Mouse (Mus musculus) kidney, adult 18-20 months (tissue): ENCODE measurements at regions not wholly inside any gene's neighbourhood (a gene's known extent, or its start where the extent isn't known, plus 50 kb on each side); places are given as distances from the start of the nearest gene placed in this dataset.

Source experiments
- DNase-seq: peaks from one replicate; pipeline ENCODE4 v3.0.0; 2021

DNA sequence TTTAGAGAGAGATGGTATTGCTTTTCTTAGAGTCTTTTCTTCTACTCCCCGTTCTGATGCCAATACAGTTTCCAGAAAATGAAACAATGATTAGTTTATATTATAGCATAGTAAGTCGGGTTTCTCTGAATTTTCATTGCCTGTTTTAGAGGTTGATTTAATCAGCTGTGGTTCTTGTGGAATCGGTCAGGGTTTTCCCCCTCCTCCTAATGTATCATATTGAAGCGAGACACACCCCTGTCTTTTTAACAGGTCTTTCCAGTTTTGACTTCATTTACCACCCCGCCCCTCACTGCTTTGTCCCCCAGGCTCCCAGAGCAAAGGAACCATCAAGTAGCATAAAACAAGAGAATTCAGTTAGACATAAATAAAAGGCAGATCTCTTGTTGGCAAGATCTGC, 315.1 kb upstream of the Adgrl2 start:
- no peak for DNase-seq

GRCm38 (mm10) chr3:149305011-149305413, 314.7 kb upstream of the Adgrl2 start:
- no peak for DNase-seq

GRCm38 (mm10) chr3:149303418-149303817, 313.1 kb upstream of the Adgrl2 start:
- no peak for DNase-seq

GRCm38 (mm10) chr3:149300002-149300401, 309.6 kb upstream of the Adgrl2 start:
- DNase-seq = no peak

DNA sequence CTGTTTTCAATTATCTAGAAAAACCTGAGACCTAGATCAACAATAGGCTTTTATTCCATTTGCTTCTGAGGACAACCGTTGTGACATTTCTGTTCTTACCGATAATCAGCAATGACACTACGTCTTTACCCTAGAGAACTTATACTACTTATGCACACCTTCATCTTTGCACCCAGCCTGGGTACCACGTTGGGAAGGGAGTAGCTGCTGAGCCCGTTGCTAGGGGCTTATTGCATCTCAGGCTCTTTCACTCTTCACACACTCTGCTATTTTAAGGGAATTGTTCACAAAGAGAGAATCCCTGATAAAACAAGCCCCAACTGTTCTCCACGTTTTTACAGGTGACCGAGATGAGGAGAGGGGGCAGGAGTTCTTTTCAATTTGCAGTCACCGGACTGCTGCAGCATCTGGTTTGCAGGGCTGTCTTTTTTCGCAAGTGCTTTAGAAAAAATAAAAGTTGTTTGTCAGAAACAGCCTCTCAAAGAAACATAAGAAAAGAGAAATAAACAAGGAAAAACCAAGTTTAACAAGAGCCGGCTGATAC, 306.1 kb upstream of the Adgrl2 start:
- DNase-seq = no peak

DNA sequence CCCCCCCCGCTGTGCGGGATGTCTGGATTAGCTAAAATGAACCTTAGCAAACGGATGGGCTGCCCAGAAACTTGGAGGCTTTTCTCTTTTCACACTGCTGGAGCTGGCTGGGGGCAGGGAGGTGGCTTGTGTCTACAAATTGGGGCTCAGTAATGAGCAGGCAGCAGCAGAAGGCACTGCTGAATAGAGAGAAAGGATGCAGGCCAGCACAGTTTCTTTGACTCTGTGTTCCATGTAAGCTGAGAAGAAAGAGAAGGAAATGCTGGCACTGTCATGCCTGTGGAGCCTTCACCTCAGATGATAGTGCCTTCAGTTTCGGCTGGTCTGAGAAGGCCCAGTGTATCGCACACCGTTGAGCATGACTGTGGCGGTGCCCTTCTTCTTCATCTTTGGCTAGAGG, 305.6 kb upstream of the Adgrl2 start:
- DNase-seq = no peak

GRCm38 (mm10) chr3:149295257-149295831, 305.0 kb upstream of the Adgrl2 start:
- DNase-seq = no peak

- DNase-seq = no peak
Observed at GRCm38 (mm10) chr3:149294445-149294844, 304.1 kb upstream of the Adgrl2 start.

GRCm38 (mm10) chr3:149292459-149292858, 302.1 kb upstream of the Adgrl2 start:
- no peak for DNase-seq

GRCm38 (mm10) chr3:149291473-149291872, 301.1 kb upstream of the Adgrl2 start:
- no peak for DNase-seq

DNA sequence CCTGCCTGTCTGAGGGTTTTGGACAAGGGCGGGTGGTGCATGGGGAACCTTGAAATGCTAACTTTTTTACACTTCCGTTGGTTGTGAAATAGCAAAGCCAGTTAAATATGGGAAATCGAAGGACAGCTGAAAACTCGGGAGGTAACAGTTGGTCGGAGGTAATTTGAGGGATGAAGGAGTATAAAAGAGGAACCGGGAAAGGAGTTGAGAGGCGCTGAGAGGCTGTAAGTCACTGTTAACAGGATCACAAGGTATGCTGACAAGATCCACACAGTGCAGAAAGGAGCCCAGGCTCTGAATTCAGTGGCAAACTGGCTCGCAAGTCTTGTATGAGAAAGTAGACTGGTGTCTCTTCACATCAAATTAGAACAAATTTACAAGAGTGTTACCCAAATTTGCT, 299.9 kb upstream of the Adgrl2 start:
- DNase-seq = no peak

DNA sequence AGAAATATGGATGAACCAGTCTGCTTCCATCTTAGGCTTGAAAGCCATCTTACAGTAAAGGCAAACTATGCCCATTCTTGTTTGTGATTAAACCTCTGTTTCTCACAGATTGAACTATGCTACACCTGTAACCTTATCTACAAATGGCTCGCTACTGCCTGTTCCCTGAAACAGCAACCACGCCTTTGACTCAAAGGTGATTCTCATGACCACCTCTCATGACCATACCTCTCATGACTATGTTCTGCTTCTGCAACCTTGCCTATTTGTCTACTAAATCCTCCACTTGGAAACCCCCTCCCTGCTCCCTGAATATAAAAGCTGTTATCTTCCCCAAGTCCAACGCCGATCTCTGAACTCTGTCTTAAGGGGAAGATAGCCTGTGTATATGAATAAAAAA, 296.7 kb upstream of the Adgrl2 start:
- DNase-seq = no peak

- no peak for DNase-seq
Observed at GRCm38 (mm10) chr3:149284976-149285375, 294.6 kb upstream of the Adgrl2 start.

DNA sequence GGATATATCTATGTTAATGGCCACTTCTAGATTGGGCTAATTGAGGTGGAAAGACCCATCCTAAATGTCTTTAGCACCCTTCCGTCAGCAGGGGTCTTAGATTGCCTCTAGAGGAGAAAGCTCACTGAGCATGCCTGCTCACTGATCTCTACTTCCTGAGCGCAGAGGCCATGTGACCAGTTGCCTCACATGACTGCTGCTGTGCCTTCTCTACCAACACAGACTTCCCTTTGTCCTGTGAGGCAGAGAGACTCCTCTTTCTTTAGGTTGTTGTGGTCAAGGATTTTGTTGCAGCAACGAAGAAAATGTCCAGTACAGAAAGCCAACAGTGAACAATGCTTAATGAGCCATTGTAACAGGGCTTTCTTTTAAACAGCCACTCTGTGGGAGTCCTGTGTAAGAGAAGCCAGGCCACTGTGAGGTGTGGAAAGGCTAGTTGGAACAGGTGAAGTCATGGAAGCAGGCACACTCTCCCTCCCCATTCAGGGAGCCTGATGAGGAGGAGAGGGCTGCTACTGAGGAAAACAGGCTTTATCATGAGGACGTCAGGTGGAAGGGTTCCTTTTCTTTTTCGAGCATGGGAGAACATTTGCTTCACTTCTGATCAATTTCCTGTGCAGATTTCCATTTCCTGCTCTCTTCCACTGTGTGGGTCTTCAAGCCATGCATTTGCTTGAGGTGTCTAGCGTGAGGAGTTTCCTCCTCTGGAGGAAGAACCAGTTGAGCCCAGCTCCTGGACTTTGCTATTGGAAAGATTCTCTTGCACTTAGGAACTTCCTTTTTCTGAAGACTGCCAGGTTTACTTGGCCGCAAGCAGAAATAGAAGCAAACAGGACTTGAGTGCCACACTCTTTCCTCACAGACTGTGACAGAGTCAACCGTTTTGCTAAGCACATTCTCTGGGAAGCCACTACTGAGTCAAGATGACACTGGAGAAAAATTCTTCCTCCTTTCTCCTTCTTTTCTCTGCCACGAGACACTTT, 290.7 kb upstream of the Adgrl2 start:
- no peak for DNase-seq

DNA sequence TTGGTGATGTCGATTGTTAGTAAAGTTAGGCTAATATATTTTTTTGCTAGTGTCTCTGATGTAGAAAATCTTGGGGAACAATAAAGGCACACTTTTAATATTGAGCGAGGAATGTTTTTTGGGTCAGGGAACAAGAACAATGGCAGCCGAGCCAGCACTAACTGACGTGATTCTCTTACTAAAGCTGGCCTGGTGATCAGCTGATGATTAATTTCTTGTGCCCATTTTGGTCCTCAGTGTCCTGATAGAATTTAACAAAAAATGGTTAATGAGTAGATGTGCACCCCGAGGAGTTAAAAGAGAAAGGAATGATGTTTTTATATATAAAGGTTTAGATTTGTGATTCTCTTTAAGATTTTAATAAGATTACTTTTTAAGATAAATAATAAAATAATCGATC, 289.0 kb upstream of the Adgrl2 start:
- no peak for DNase-seq

GRCm38 (mm10) chr3:149277812-149278211, 287.5 kb upstream of the Adgrl2 start:
- no peak for DNase-seq

GRCm38 (mm10) chr3:149275478-149276132, 285.2 kb upstream of the Adgrl2 start:
- DNase-seq = no peak

DNA sequence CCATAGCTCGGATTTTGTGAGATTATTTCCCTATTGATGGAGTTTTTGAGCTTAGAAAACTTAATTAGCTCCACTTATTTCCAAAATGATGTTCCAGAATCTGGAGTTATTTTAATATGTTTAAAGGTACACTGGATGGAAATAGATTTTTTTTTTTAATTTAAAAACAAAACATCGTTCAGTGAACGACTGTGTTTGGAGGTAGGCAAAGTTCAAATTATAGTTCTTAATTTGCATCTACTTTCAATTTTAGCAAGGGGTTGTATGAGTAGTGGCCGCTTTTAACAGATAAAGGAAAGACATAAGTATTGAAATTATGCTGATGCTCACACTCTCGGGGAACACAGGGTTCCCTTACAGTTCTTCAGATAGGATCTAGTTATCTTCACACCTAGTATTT, 284.6 kb upstream of the Adgrl2 start:
- DNase-seq = no peak

GRCm38 (mm10) chr3:149273993-149274692, 283.8 kb upstream of the Adgrl2 start:
- DNase-seq = no peak

GRCm38 (mm10) chr3:149270459-149270858, 280.1 kb upstream of the Adgrl2 start:
- DNase-seq = no peak

DNA sequence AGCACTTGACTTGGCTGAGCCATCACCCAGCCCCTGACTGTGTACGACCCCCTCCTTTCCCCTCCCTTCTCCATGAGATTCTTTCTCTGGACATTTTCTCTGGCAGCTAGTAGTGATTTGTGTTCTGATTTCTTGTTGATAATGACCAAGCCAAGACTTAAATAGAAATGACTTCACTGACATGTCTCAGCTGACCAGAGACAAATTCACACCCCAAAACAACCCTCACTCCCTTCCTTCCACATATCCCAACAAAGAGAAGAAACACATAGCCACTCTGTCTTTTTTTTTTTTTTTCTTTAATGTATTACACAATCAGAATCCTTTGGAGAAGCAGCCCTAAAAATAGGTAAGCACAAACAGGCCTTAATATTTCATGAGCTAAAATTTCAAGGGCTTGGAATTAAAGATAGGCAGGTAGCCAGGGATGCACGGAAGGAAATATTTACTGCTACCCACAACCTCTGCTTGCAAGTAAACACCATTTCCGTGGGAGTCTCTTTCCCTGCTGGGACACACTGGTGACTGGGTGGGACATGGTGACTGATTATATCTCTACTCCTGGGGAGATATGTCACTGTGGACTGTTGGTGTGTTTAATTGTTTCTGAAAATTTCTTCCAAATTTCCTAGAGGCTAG, 272.1 kb upstream of the Adgrl2 start:
- DNase-seq = no peak

DNA sequence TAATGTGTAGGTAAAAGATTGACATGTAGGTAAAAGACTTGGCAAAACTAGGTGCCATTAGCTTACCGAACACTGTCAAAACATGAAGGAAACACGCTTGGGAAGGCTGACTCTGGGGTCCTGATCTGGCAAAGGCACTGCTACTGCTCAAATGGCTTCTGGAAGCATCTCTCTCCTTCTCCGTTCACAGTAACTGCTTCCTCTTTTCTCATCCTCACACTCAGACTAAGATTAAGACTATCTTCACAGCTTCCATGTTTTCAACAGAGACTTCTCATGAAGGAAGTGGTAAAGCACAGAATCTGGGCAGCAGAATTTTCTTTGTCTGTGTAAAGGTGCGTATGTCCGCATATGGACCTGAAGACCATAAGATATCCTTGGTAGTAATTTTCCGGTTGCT, 271.4 kb upstream of the Adgrl2 start:
- DNase-seq = no peak
